In genomic region chr3:97657655-97658411, GRCm38 (mm10) we compare ENCODE assay signal across 7 mouse cellular contexts. TPM values are rescaled to one million over a fixed set of nuclear protein-coding genes. Genes with fewer than 3 reads are reported as not detected.
DNase-seq lines count a peak whose midpoint lies in the region; ATAC-seq and TF ChIP-seq lines count a peak whose summit lies in the region.

Prkab2 (plus strand) TSS chr3:97658193.

- DNase-seq in adrenal gland, postnatal 10 days: peak; percentile 100
- DNase-seq in embryonic facial prominence, embryonic 10.5 days (ENCODE audit: low spot score): peak; percentile 100
- DNase-seq in gonadal fat pad, adult 2 months (ENCODE audit: low read depth): peak; percentile 49
- peak; percentile 100 for DNase-seq in left cerebral cortex, postnatal 4 days

- no peaks in the 10 kb centered on the region for H3K9me3 ChIP-seq in embryonic facial prominence, embryonic 10.5 days
- H3K9me3 ChIP-seq in intestine, postnatal 0 days (ENCODE audit: control insufficient read depth): no peaks in the 10 kb centered on the region
- H3K9me3 ChIP-seq in midbrain, embryonic 12.5 days: no peaks in the 10 kb centered on the region

- peak within 1 kb of the TSS; percentile 91 for H3K27ac ChIP-seq in embryonic facial prominence, embryonic 10.5 days (replicated peaks)
- no peak within 1 kb of the TSS; the same call in 1 of the 2 replicates for H3K27ac ChIP-seq in intestine, postnatal 0 days (ENCODE audit: low read depth, low read length)
- H3K27ac ChIP-seq in midbrain, embryonic 12.5 days (replicated peaks): peak within 1 kb of the TSS; percentile 58; the same call in 1 of the 2 replicates
- peak within 1 kb of the TSS; percentile 58 for H3K27ac ChIP-seq in small intestine, adult 2 months (ENCODE audit: insufficient read depth, low read depth, low read length)

- H3K4me1 ChIP-seq in embryonic facial prominence, embryonic 10.5 days: peaks cover 19% of the 10 kb centered on the region
- H3K4me1 ChIP-seq in intestine, postnatal 0 days (replicated peaks; ENCODE audit: control insufficient read depth, insufficient read depth, low read length): peaks cover 4% of the 10 kb centered on the region; the same call in 1 of the 2 replicates
- H3K4me1 ChIP-seq in midbrain, embryonic 12.5 days: peaks cover 14% of the 10 kb centered on the region
- no peaks in the 10 kb centered on the region; the same call in 1 of the 2 replicates for H3K4me1 ChIP-seq in small intestine, adult 2 months (ENCODE audit: control insufficient read depth, insufficient read depth, insufficient read length, low read length)

- peak within 1 kb of the TSS; percentile 63 for H3K9ac ChIP-seq in intestine, postnatal 0 days (ENCODE audit: low read depth, low read length)
- peak within 1 kb of the TSS; percentile 74 for H3K9ac ChIP-seq in midbrain, embryonic 12.5 days (replicated peaks)

- no peaks in the 10 kb centered on the region for H3K27me3 ChIP-seq in embryonic facial prominence, embryonic 10.5 days (replicated peaks; ENCODE audit: low read depth, poor library complexity, severe bottlenecking)
- H3K27me3 ChIP-seq in intestine, postnatal 0 days (replicated peaks; ENCODE audit: control insufficient read depth, insufficient read depth, low read length): no peaks in the 10 kb centered on the region
- peaks cover 8% of the 10 kb centered on the region for H3K27me3 ChIP-seq in midbrain, embryonic 12.5 days
- no peaks in the 10 kb centered on the region for H3K27me3 ChIP-seq in small intestine, adult 2 months (ENCODE audit: control insufficient read depth, insufficient read depth, low read length)

- H3K4me3 ChIP-seq in embryonic facial prominence, embryonic 10.5 days: peak within 1 kb of the TSS; percentile 87
- H3K4me3 ChIP-seq in intestine, postnatal 0 days (ENCODE audit: low read depth, low read length): peak within 1 kb of the TSS; percentile 79
- H3K4me3 ChIP-seq in midbrain, embryonic 12.5 days: peak within 1 kb of the TSS; percentile 89
- peak within 1 kb of the TSS; percentile 98 for H3K4me3 ChIP-seq in small intestine, adult 2 months (ENCODE audit: low read depth, low read length)

- no peak for TF ChIP-seq CTCF in intestine, postnatal 0 days (IDR thresholded peaks at IDR 0.05; ENCODE audit: low read depth)
- no peak for TF ChIP-seq CTCF in small intestine, adult 2 months (IDR thresholded peaks at IDR 0.05; ENCODE audit: extremely low read depth, insufficient read length, insufficient replicate concordance, low read depth, low read length)

- H3K36me3 ChIP-seq in embryonic facial prominence, embryonic 10.5 days (replicated peaks): peaks cover 8% of the 10 kb centered on the region
- no peaks in the 10 kb centered on the region for H3K36me3 ChIP-seq in intestine, postnatal 0 days (ENCODE audit: control insufficient read depth, insufficient read depth)
- peaks cover 6% of the 10 kb centered on the region for H3K36me3 ChIP-seq in midbrain, embryonic 12.5 days
- no peaks in the 10 kb centered on the region; the same call in 1 of the 2 replicates for H3K36me3 ChIP-seq in small intestine, adult 2 months (ENCODE audit: control insufficient read depth, insufficient read depth, low read length)

- intact Hi-C loops in left cerebral cortex, postnatal 4 days (cut with DNase I): loop anchor here (5.0 kb wide), 1 partner anchor 51 kb away; no protein-coding TSS in a partner anchor

- peak within 1 kb of the TSS; percentile 93 for H3K4me2 ChIP-seq in intestine, postnatal 0 days (replicated peaks; ENCODE audit: low read depth)
- H3K4me2 ChIP-seq in midbrain, embryonic 12.5 days (replicated peaks): peak within 1 kb of the TSS; percentile 83

- ATAC-seq in intestine, postnatal 0 days: peak; percentile 92
- ATAC-seq in midbrain, embryonic 12.5 days (ENCODE audit: low FRiP score, low read depth): peak; percentile 96

- 3% methylated on average over 51 of the region's 51 CpGs for WGBS in embryonic facial prominence, embryonic 10.5 days
- WGBS in intestine, postnatal 0 days: 2% methylated on average over 51 of the region's 51 CpGs
- 3% methylated on average over 50 of the region's 51 CpGs for WGBS in midbrain, embryonic 12.5 days
- 1% methylated on average over 51 of the region's 51 CpGs for WGBS in small intestine, adult 2 months

- TF ChIP-seq POLR2A in small intestine, adult 2 months (IDR thresholded peaks at IDR 0.05; ENCODE audit: low read depth, low read length): no peak

RNA-seq across cellular contexts. Expression of gene Prkab2, which starts in this region (rescaled TPM):
- 1 to 10 TPM; 7.2 to 9.3 TPM for total RNA-seq in adrenal gland, postnatal 10 days (2021)
- polyA plus RNA-seq in embryonic facial prominence, embryonic 10.5 days (2016; fragmentation: Nextera tagmentation; extraction: Ambion mirVana): 7.2 and 7.3 TPM in 2 replicates
- polyA plus RNA-seq in gonadal fat pad, adult 2 months (2012; rRNA removed): 9.7 and 11.6 TPM in 2 replicates
- 3.1 and 4.1 TPM in 2 replicates for polyA plus RNA-seq in intestine, postnatal 0 days (2015; fragmentation: Nextera tagmentation; extraction: Ambion mirVana)
- total RNA-seq in left cerebral cortex, postnatal 4 days (2021): 10 to 100 TPM; 31.2 to 33.0 TPM
- polyA plus RNA-seq in midbrain, embryonic 12.5 days (2016; fragmentation: Nextera tagmentation; extraction: Ambion mirVana): 8.4 and 9.3 TPM in 2 replicates
- 0.90 and 1.2 TPM in 2 replicates for polyA plus RNA-seq in small intestine, adult 2 months (2012; rRNA removed)

Comparison
In these comparisons a context has a peak if more than half of its experiments do, and no peak if none do; other contexts are left out.
1. DNase-seq: peak in every context shown above with its lines; median percentile 100 in adrenal gland, postnatal 10 days; 100 in embryonic facial prominence, embryonic 10.5 days; 100 in left cerebral cortex, postnatal 4 days; 49 in gonadal fat pad, adult 2 months.